Mouse (Mus musculus): ENCODE measurements around the gene Abi3. TPM values are rescaled to one million over a fixed set of nuclear protein-coding genes. Genes with fewer than 3 reads are reported as not detected.

Abi3 gene
- total and polyA plus RNA-seq, 2 experiments from 2014 or later = 1.1 to 1.5 TPM

DNA sequence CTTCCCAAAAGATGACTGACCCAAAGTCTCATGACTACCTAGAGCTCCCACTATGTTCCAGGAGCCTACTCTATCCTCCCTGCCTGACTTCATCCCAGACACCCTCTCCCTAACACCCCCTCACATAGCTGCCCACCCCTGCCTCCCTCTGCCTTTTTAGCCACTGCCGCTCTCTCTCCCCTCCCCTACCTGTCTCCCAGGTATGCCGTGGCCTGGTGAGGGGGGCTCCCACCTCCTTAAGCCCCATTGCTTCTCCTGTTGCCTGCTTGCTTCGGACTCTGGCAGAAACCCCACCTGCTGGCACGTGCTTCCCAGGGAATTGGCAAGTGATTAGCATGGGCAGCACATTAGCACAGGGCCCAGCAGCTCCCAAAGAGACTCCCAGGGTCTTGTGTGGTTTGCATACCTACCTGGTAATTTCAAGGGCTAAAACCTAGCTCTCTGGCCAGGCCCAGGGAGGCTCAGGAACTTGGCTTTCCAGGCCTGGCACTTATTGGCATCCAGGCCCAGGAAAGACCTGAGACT, 12.7 kb downstream of the Abi3 start:
- H3K36me3 ChIP-seq (ENCODE audit: insufficient read depth, low read length) = no peaks in the 10 kb centered on the region
- H3K4me2 ChIP-seq (ENCODE audit: low read depth, low read length, poor library complexity, severe bottlenecking) = no peak overlapping the region
- no peak for DNase-seq (ENCODE audit: low spot score)
- no peak overlapping the region for H3K9ac ChIP-seq (replicated peaks; ENCODE audit: low read length, poor library complexity, severe bottlenecking)
- 37% methylated on average over 4 of the region's 4 CpGs for WGBS
- H3K4me3 ChIP-seq (ENCODE audit: low read depth, low read length) = no peak overlapping the region
- ATAC-seq (ENCODE audit: low FRiP score) = no peak
- no peaks in the 10 kb centered on the region for H3K9me3 ChIP-seq (ENCODE audit: low read length)
- peaks cover 89% of the 10 kb centered on the region for H3K27me3 ChIP-seq (ENCODE audit: insufficient read depth, low read length)
- no peak overlapping the region for H3K27ac ChIP-seq (ENCODE audit: low read depth, low read length)
- no peak for TF ChIP-seq CTCF (IDR thresholded peaks at IDR 0.05)
- peaks cover 12% of the 10 kb centered on the region; the same call in 1 of the 2 replicates for H3K4me1 ChIP-seq (ENCODE audit: insufficient read depth, low read length)

DNA sequence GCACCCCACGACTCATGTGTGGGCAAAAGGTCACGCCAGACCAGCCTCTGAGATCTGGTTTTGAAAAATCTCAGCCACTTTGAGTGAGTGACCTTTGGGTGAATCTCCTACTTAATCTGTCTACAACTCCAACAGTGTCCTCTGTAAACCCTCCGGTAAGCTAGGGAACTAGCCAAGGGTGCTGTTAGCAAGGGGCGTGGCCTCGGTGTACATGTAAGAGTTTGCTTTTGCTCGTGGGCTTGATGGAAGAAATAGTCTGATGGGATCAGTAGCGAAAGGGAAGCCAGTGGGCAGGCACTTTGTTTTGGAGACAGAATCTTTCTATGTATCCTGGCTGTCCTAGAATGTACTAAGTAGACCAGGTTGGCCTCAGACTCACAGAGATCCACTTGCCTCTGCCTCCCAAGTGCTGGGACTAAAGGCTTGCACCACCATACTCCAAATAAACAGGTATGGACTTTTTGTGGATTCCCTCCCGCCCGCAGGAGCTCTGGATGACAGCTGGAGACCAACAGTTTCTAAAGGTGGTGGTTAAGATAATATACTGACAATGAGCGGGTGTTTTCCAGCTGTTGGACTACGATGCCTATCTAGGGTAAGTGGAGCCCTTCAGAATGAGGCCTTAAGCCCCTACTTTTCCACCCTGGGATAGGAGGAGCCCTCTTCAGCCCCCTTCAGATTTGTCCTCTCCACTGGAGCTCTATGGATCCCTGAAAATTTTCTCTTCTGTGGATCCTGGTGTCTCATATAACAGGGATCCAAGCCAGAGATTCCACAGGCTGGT, 13.9 kb downstream of the Abi3 start:
- no peak overlapping the region for H3K9ac ChIP-seq (replicated peaks; ENCODE audit: low read length, poor library complexity, severe bottlenecking)
- H3K4me1 ChIP-seq (ENCODE audit: insufficient read depth, low read length) = peaks cover 12% of the 10 kb centered on the region; the same call in 1 of the 2 replicates
- DNase-seq (ENCODE audit: low spot score) = no peak
- no peak overlapping the region for H3K4me2 ChIP-seq (ENCODE audit: low read depth, low read length, poor library complexity, severe bottlenecking)
- no peaks in the 10 kb centered on the region for H3K9me3 ChIP-seq (ENCODE audit: low read length)
- no peak for TF ChIP-seq CTCF (IDR thresholded peaks at IDR 0.05)
- H3K36me3 ChIP-seq (ENCODE audit: insufficient read depth, low read length) = no peaks in the 10 kb centered on the region
- no peak for ATAC-seq (ENCODE audit: low FRiP score)
- no peak overlapping the region for H3K27ac ChIP-seq (ENCODE audit: low read depth, low read length)
- no peak overlapping the region for H3K4me3 ChIP-seq (ENCODE audit: low read depth, low read length)
- WGBS = 72% methylated on average over 11 of the region's 11 CpGs
- peaks cover 78% of the 10 kb centered on the region for H3K27me3 ChIP-seq (ENCODE audit: insufficient read depth, low read length)

DNA sequence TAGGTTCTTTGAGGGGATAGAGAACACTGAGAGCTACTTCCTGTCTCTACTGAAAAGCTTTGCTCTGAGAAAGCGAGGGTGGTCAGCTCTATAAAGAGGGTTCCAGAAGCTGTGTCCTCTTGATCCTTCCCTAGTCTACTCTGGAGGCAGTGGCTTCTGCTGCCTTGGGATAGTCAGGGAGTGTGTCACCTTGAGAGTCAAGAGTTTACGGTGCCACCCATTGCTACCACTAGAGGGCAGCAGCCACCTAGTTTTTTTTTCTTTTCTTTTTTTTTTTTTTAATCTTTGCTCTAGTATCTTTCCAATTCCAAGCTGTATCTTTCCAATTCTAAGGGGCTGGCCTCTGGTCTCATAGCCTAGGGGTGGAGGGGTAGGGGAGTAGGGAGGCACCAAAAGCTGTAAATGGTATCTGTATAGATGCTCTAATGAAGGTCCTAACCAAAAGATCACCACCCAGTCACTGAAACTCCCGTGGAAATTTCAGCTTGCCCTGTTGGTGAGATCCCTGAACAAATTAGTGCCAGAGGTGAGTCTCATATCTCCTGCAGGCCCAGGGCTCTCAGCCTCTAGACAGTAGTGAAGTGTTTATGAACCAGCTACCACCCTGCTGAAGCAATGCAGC, 14.7 kb downstream of the Abi3 start:
- Histone ChIP-seq H3K27me3 (ENCODE audit: insufficient read depth, low read length) (peaks cover 70% of the 10 kb centered on the region), H3K9me3 (ENCODE audit: low read length) (no peaks in the 10 kb centered on the region), H3K4me2 (ENCODE audit: low read depth, low read length, poor library complexity, severe bottlenecking) (no peak overlapping the region), H3K4me1 (ENCODE audit: insufficient read depth, low read length) (peaks cover 10% of the 10 kb centered on the region; the same call in 1 of the 2 replicates), H3K9ac (replicated peaks; ENCODE audit: low read length, poor library complexity, severe bottlenecking) (no peak overlapping the region), H3K36me3 (ENCODE audit: insufficient read depth, low read length) (no peaks in the 10 kb centered on the region), H3K27ac (ENCODE audit: low read depth, low read length) (no peak overlapping the region), H3K4me3 (ENCODE audit: low read depth, low read length) (no peak overlapping the region)
- TF ChIP-seq CTCF (IDR thresholded peaks at IDR 0.05) = peak; percentile 84
- ATAC-seq (ENCODE audit: low FRiP score) (no peak), DNase-seq (ENCODE audit: low spot score) (peak; percentile 78)
- 14% methylated on average over 3 of the region's 3 CpGs for WGBS

DNA sequence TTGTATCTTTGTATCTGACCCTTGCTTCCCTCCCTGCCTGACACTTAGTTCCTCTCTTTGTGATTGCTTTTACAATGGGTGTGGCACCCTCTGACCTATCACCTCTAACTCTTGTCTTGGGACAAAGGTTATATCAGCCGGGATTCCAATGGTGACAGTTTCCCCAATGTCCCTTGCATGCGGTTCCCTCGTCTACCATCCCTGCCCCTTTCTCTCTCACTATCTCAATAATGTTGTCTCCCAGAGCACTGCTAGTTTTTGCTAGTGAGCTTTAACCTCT, 15.2 kb downstream of the Abi3 start:
- Histone ChIP-seq H3K4me2 (ENCODE audit: low read depth, low read length, poor library complexity, severe bottlenecking) (no peak overlapping the region), H3K9me3 (ENCODE audit: low read length) (no peaks in the 10 kb centered on the region), H3K9ac (replicated peaks; ENCODE audit: low read length, poor library complexity, severe bottlenecking) (no peak overlapping the region), H3K27me3 (ENCODE audit: insufficient read depth, low read length) (peaks cover 65% of the 10 kb centered on the region), H3K4me1 (ENCODE audit: insufficient read depth, low read length) (peaks cover 10% of the 10 kb centered on the region; the same call in 1 of the 2 replicates), H3K36me3 (ENCODE audit: insufficient read depth, low read length) (no peaks in the 10 kb centered on the region), H3K4me3 (ENCODE audit: low read depth, low read length) (no peak overlapping the region), H3K27ac (ENCODE audit: low read depth, low read length) (no peak overlapping the region)
- TF ChIP-seq CTCF (IDR thresholded peaks at IDR 0.05) = no peak
- ATAC-seq (ENCODE audit: low FRiP score) (no peak), DNase-seq (ENCODE audit: low spot score) (no peak)
- 27% methylated on average over 3 of the region's 3 CpGs for WGBS

DNA sequence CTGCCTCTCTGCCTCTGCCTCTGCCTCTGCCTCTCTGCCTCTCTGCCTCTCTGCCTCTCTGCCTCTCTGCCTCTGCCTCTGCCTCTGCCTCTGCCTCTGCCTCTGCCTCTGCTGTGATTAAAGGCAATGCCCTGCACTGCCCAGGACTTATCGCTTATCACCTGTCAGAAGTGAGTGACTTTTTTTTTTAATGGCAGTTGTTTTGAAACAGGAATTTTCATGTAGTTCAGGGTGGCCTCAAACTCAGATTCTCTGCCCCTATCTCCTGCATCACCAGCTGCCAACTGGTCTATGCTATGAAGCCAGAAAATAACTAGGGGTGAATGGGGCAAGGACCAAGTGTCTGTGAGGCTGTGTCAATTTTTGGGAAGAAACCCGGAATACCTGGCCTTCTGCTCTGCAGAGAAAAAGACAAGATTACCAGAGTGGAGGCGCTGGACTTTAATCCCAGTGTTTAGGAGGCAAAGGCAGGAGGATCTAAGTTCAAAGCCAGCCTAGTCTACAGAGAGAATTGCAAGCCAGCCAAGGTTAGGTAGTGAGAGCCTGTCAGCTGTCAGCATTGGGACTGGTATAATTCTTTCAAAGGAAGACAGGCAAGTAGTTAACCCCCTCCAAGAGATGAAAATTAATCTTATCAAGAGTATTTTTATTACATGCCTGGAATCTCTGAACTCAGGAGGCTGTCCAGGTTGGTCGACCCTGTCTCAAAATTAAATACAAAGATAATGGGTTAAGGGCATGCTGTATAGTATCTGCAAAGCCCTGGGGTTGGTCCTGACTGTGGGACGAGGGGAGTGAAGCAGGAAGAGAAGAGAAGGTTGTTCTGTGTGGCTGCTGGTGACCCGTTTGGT, 15.7 kb downstream of the Abi3 start:
- WGBS = 66% methylated on average over 6 of the region's 6 CpGs
- no peak overlapping the region for H3K9ac ChIP-seq (replicated peaks; ENCODE audit: low read length, poor library complexity, severe bottlenecking)
- no peak overlapping the region for H3K4me2 ChIP-seq (ENCODE audit: low read depth, low read length, poor library complexity, severe bottlenecking)
- peaks cover 61% of the 10 kb centered on the region for H3K27me3 ChIP-seq (ENCODE audit: insufficient read depth, low read length)
- H3K4me1 ChIP-seq (ENCODE audit: insufficient read depth, low read length) = peaks cover 10% of the 10 kb centered on the region; the same call in 1 of the 2 replicates
- DNase-seq (ENCODE audit: low spot score) (no peak), ATAC-seq (ENCODE audit: low FRiP score) (no peak)
- H3K9me3 ChIP-seq (ENCODE audit: low read length) = no peaks in the 10 kb centered on the region
- no peak overlapping the region for H3K27ac ChIP-seq (ENCODE audit: low read depth, low read length)
- no peak overlapping the region for H3K4me3 ChIP-seq (ENCODE audit: low read depth, low read length)
- TF ChIP-seq CTCF (IDR thresholded peaks at IDR 0.05) = no peak
- H3K36me3 ChIP-seq (ENCODE audit: insufficient read depth, low read length) = no peaks in the 10 kb centered on the region

Measured in midbrain, postnatal 0 days (tissue).